Mouse (Mus musculus): ENCODE data around the gene Gkn3. TPM values are rescaled to one million over a fixed set of nuclear protein-coding genes. Genes with fewer than 3 reads are reported as not detected.

Gene Gkn3
- polyA plus RNA-seq, 2 experiments: 1.6 to 3.0 TPM

GRCm38 (mm10) chr6:87399886-87400566 is 11.3 kb upstream of the Gkn3 start:
- TF ChIP-seq POLR2A (IDR thresholded peaks at IDR 0.05; ENCODE audit: borderline replicate concordance, extremely low read depth, insufficient read depth, insufficient read length): no peak
- Histone ChIP-seq H3K4me3 (replicated peaks; ENCODE audit: low read length) (no peak overlapping the region), H3K36me3 (ENCODE audit: control insufficient read depth, insufficient read depth, low read length) (no peaks in the 10 kb centered on the region), H3K4me1 (ENCODE audit: control insufficient read depth, insufficient read depth, low read length) (no peaks in the 10 kb centered on the region; the same call in 1 of the 2 replicates), H3K4me2 (replicated peaks; ENCODE audit: low read depth, low read length, severe bottlenecking) (no peak overlapping the region), H3K9me3 (ENCODE audit: control insufficient read depth, low read length) (no peaks in the 10 kb centered on the region), H3K27me3 (ENCODE audit: control insufficient read depth, insufficient read depth, low read length) (no peaks in the 10 kb centered on the region), H3K9ac (ENCODE audit: low read depth, low read length, severe bottlenecking) (no peak overlapping the region), H3K27ac (replicated peaks; ENCODE audit: low read depth, low read length) (no peak overlapping the region)
- ATAC-seq (ENCODE audit: low FRiP score, low read depth) (no peak), DNase-seq (ENCODE audit: low spot score) (no peak)
- WGBS: 55% methylated on average over 4 of the region's 4 CpGs

- no peaks in the 10 kb centered on the region for H3K27me3 ChIP-seq (ENCODE audit: control insufficient read depth, insufficient read depth, low read length)
- H3K27ac ChIP-seq (replicated peaks; ENCODE audit: low read depth, low read length): no peak overlapping the region
- no peak overlapping the region for H3K4me2 ChIP-seq (replicated peaks; ENCODE audit: low read depth, low read length, severe bottlenecking)
- no peak for TF ChIP-seq POLR2A (IDR thresholded peaks at IDR 0.05; ENCODE audit: borderline replicate concordance, extremely low read depth, insufficient read depth, insufficient read length)
- no peaks in the 10 kb centered on the region; the same call in 1 of the 2 replicates for H3K4me1 ChIP-seq (ENCODE audit: control insufficient read depth, insufficient read depth, low read length)
- no peaks in the 10 kb centered on the region for H3K9me3 ChIP-seq (ENCODE audit: control insufficient read depth, low read length)
- H3K36me3 ChIP-seq (ENCODE audit: control insufficient read depth, insufficient read depth, low read length): no peaks in the 10 kb centered on the region
- no peak overlapping the region for H3K9ac ChIP-seq (ENCODE audit: low read depth, low read length, severe bottlenecking)
- 0% methylated on average over 5 of the region's 5 CpGs for WGBS
- H3K4me3 ChIP-seq (replicated peaks; ENCODE audit: low read length): no peak overlapping the region
- ATAC-seq (ENCODE audit: low FRiP score, low read depth): 0 out of 2 replicates have a peak, but pooled peaks have one; percentile 57
- peak; percentile 79 for DNase-seq (ENCODE audit: low spot score)
These were observed 10.4 kb upstream of the Gkn3 start for GRCm38 (mm10) chr6:87399137-87399536.

GRCm38 (mm10) chr6:87394783-87395182 is 6.0 kb upstream of the Gkn3 start:
- Histone ChIP-seq H3K27ac (replicated peaks; ENCODE audit: low read depth, low read length) (no peak overlapping the region), H3K27me3 (ENCODE audit: control insufficient read depth, insufficient read depth, low read length) (no peaks in the 10 kb centered on the region), H3K4me2 (replicated peaks; ENCODE audit: low read depth, low read length, severe bottlenecking) (no peak overlapping the region), H3K4me1 (ENCODE audit: control insufficient read depth, insufficient read depth, low read length) (no peaks in the 10 kb centered on the region), H3K36me3 (ENCODE audit: control insufficient read depth, insufficient read depth, low read length) (no peaks in the 10 kb centered on the region), H3K4me3 (replicated peaks; ENCODE audit: low read length) (no peak overlapping the region), H3K9me3 (ENCODE audit: control insufficient read depth, low read length) (no peaks in the 10 kb centered on the region), H3K9ac (ENCODE audit: low read depth, low read length, severe bottlenecking) (no peak overlapping the region)
- TF ChIP-seq POLR2A (IDR thresholded peaks at IDR 0.05; ENCODE audit: borderline replicate concordance, extremely low read depth, insufficient read depth, insufficient read length): no peak
- WGBS: 82% methylated on average over 9 of the region's 9 CpGs
- DNase-seq (ENCODE audit: low spot score) (no peak), ATAC-seq (ENCODE audit: low FRiP score, low read depth) (no peak)

GRCm38 (mm10) chr6:87393466-87394205 is 4.9 kb upstream of the Gkn3 start:
- Histone ChIP-seq H3K27me3 (ENCODE audit: control insufficient read depth, insufficient read depth, low read length) (no peaks in the 10 kb centered on the region), H3K9me3 (ENCODE audit: control insufficient read depth, low read length) (no peaks in the 10 kb centered on the region), H3K4me3 (replicated peaks; ENCODE audit: low read length) (no peak overlapping the region), H3K4me1 (ENCODE audit: control insufficient read depth, insufficient read depth, low read length) (no peaks in the 10 kb centered on the region), H3K27ac (replicated peaks; ENCODE audit: low read depth, low read length) (no peak overlapping the region), H3K4me2 (replicated peaks; ENCODE audit: low read depth, low read length, severe bottlenecking) (no peak overlapping the region), H3K9ac (ENCODE audit: low read depth, low read length, severe bottlenecking) (no peak overlapping the region), H3K36me3 (ENCODE audit: control insufficient read depth, insufficient read depth, low read length) (no peaks in the 10 kb centered on the region)
- no peak for DNase-seq (ENCODE audit: low spot score)
- ATAC-seq (ENCODE audit: low FRiP score, low read depth): no peak
- TF ChIP-seq POLR2A (IDR thresholded peaks at IDR 0.05; ENCODE audit: borderline replicate concordance, extremely low read depth, insufficient read depth, insufficient read length): no peak
- 71% methylated on average over 8 of the region's 8 CpGs for WGBS

GRCm38 (mm10) chr6:87389455-87389989 is 787 bp upstream of the Gkn3 start:
- no peak overlapping the region for H3K27ac ChIP-seq (replicated peaks; ENCODE audit: low read depth, low read length)
- DNase-seq (ENCODE audit: low spot score) (no peak), ATAC-seq (ENCODE audit: low FRiP score, low read depth) (no peak)
- H3K4me1 ChIP-seq (ENCODE audit: control insufficient read depth, insufficient read depth, low read length): peaks cover 3% of the 10 kb centered on the region; the same call in 1 of the 2 replicates
- 30% methylated on average over 5 of the region's 5 CpGs for WGBS
- H3K4me2 ChIP-seq (replicated peaks; ENCODE audit: low read depth, low read length, severe bottlenecking): no peak overlapping the region
- no peaks in the 10 kb centered on the region for H3K27me3 ChIP-seq (ENCODE audit: control insufficient read depth, insufficient read depth, low read length)
- TF ChIP-seq POLR2A (IDR thresholded peaks at IDR 0.05; ENCODE audit: borderline replicate concordance, extremely low read depth, insufficient read depth, insufficient read length): no peak
- H3K4me3 ChIP-seq (replicated peaks; ENCODE audit: low read length): no peak overlapping the region
- no peak overlapping the region for H3K9ac ChIP-seq (ENCODE audit: low read depth, low read length, severe bottlenecking)
- H3K36me3 ChIP-seq (ENCODE audit: control insufficient read depth, insufficient read depth, low read length): no peaks in the 10 kb centered on the region
- no peaks in the 10 kb centered on the region for H3K9me3 ChIP-seq (ENCODE audit: control insufficient read depth, low read length)
